Mouse (Mus musculus) megakaryocyte progenitor cell, adult 5-6 weeks (primary cell): Measurements from ENCODE around the gene Mcrs1. TPM values are rescaled to one million over a fixed set of nuclear protein-coding genes. Genes with fewer than 3 reads are reported as not detected.

Experiments
- ATAC-seq: replicated peaks from 2 replicates; pipeline ENCODE4 v1.8.0; 2016; ENCODE audit warnings: mild to moderate bottlenecking, moderate TSS enrichment, inconsistent platforms; ENCODE audit not compliant: poor library complexity
- total RNA-seq, 2 experiments: library from RNA; stranded (forward) in 1 of 2; stranded (reverse) in 1 of 2; fragments of 157-497, 149-512 nt in 1 of 2; fragments of 200-1000 nt in 1 of 2; gene quantifications; 2 replicates each; pipeline versions ENCODE4 v1.2.3 to v1.2.4; 2015 to 2017

Gene Mcrs1
- total RNA-seq, 2 experiments from 2014 or later, result 39.7 to 41.4 TPM

DNA sequence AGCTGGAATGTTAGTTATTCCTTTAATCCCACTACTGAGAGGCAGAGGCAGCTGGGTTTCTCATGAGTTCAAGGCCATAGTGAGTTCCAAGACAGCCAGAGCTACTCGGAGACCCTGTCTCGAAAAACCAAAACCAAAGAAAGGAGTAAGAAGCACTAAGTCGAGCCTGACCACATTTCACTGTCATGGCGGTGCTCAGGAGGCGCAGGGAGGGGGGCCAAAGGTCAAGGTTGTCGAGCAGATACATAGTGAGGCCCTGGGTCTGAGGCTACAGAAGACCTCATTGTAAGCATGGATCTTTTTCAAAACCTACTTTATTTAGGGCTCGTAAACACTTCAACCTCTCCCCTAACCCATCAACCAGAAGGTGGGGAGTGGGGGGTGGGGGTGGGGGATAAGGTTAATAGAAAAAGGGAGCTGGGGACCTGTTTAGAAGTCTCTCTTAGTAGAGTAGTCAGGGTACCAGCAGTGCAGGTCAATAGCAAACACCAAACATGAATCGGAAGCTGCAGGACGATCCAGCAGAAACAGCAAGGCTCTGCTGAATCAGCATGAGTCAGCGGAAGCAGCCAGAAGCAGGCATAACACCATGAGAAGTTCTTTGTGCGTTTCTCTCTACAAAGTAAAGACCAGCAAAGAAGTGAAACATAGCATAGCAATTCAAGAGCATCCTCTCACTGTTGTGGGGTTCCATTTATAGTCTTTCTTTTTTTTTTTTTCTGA, 35.9 kb downstream of the Mcrs1 start:
- ATAC-seq, result no peak

DNA sequence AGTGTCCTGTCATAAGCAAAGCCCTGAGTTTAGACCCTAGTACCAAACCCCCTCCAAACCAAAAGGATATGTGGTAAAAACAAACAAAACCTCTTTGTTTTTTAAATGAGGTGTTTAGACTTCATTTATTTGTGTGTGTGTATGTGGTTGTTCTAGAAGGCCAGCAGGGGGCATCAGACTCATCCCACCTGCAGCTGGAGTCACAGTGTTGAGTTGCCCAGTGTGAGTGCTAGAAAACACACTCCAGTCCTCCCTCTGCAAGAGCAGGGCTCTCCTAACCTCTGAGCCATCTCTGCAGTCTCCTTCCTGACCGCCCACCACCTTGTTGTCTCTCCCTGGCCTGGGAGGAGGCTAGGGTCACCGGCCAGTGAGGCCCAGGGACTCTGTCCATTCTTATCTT, 36.8 kb downstream of the Mcrs1 start:
- ATAC-seq, result peak; percentile 68

- ATAC-seq, result no peak
These were observed 38.6 kb downstream of the Mcrs1 start for GRCm38 (mm10) chr15:99213183-99213582.

DNA sequence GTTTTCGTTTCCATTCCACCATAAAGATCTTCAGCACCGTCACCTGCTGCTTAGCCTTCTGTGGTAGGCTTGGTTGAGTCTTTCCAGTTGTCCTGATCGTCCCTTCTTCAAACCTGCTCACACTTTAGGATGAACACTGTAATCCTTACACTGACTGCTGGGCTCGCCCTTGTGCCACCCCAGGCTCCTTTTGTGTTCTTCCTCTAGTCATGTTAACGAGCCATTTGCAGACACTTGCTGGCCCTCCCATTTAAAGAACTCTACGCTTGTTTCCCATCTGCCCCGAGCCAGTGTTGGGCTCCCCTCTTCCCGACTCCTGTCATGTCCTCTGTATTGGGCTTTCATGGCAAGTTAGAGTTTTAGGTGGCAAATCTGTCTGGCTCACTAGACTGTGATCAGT, 45.8 kb downstream of the Mcrs1 start:
- ATAC-seq, result no peak

GRCm38 (mm10) chr15:99198761-99199160, 53.0 kb downstream of the Mcrs1 start:
- ATAC-seq, result no peak

DNA sequence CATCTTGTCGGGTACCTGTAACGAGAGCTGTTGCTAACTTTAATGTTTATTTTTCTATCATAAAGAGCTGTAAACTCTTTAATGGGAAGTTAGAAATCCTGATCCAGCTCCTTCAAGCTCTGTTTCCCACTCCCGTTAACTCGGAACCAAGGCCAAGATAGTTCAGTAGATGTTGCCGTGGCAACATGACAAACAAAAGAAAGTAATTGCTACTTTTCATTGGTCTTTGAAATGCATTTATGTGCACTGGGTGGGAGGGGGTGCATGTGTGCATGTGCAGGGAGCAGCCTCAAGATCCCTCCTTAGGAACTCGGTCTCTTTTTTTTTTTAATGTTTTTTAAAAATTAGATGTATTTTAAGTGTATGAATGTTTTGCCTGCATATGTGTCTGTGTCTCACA, 56.7 kb downstream of the Mcrs1 start:
- ATAC-seq, result no peak

DNA sequence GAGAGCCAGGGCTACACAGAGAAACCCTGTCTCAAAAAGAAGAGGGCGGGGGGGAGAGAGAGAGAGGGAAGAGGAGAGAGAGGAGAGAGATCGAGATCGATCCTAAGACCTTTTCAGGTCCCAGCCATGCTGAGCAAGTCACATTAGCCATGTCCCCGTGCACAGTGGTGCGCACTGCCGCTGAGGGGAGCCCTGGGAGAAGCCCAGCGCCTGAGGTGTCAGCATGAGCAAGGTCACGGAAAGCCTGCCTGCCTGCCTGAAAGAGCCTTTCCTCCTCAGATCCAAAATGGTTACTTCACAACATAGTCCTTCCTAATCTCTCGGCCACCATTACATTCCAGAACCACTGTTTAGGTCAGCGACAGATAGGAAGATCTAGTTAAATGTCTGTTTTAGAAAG, 57.4 kb downstream of the Mcrs1 start:
- ATAC-seq, result no peak

Other genes with a start within 250 kb of the Mcrs1 start
- 187 and 190 TPM in 2 replicates for gene Tuba1c, start 222.1 kb downstream of the Mcrs1 start, total RNA-seq (2015)
- 79.3 and 105 TPM in 2 replicates for gene Tuba1c, start 222.1 kb downstream of the Mcrs1 start, total RNA-seq (2017)
- 0.07 TPM in 1 of 2 replicates, not detected in the other for gene Prph, start 196.8 kb downstream of the Mcrs1 start, total RNA-seq (2015)
- gene Prph, start 196.8 kb downstream of the Mcrs1 start, total RNA-seq (2017), result not detected in 2 replicates
- 28.0 and 30.5 TPM in 2 replicates for gene Troap, start 177.4 kb downstream of the Mcrs1 start, total RNA-seq (2015)
- 19.8 and 25.7 TPM in 2 replicates for gene Troap, start 177.4 kb downstream of the Mcrs1 start, total RNA-seq (2017)
- gene C1ql4, start 164.1 kb downstream of the Mcrs1 start, total RNA-seq (2015), result not detected in 2 replicates
- gene C1ql4, start 164.1 kb downstream of the Mcrs1 start, total RNA-seq (2017), result not detected in 2 replicates
- gene Dnajc22, start 158.8 kb downstream of the Mcrs1 start, total RNA-seq (2015), result not detected in 2 replicates
- gene Dnajc22, start 158.8 kb downstream of the Mcrs1 start, total RNA-seq (2017), result not detected in 2 replicates
- 0.27 TPM in 1 of 2 replicates, not detected in the other for gene Spats2, start 126.0 kb downstream of the Mcrs1 start, total RNA-seq (2015)
- gene Spats2, start 126.0 kb downstream of the Mcrs1 start, total RNA-seq (2017), result 0.25 and 0.44 TPM in 2 replicates
- gene Kcnh3, start 27.1 kb downstream of the Mcrs1 start, total RNA-seq (2015), result not detected in 2 replicates
- not detected in 2 replicates for gene Kcnh3, start 27.1 kb downstream of the Mcrs1 start, total RNA-seq (2017)
- 7.8 and 11.0 TPM in 2 replicates for gene Prpf40b, start 43.1 kb upstream of the Mcrs1 start, total RNA-seq (2015)
- 8.1 and 10.3 TPM in 2 replicates for gene Prpf40b, start 43.1 kb upstream of the Mcrs1 start, total RNA-seq (2017)
- gene Fam186b, start 43.9 kb upstream of the Mcrs1 start, total RNA-seq (2015), result not detected in 2 replicates
- not detected in 2 replicates for gene Fam186b, start 43.9 kb upstream of the Mcrs1 start, total RNA-seq (2017)
- gene Fmnl3, start 118.5 kb upstream of the Mcrs1 start, total RNA-seq (2015), result 11.4 and 11.5 TPM in 2 replicates
- gene Fmnl3, start 118.5 kb upstream of the Mcrs1 start, total RNA-seq (2017), result 17.2 and 21.2 TPM in 2 replicates
- 381 and 438 TPM in 2 replicates for gene Tmbim6, start 140.9 kb upstream of the Mcrs1 start, total RNA-seq (2015)
- 164 and 187 TPM in 2 replicates for gene Tmbim6, start 140.9 kb upstream of the Mcrs1 start, total RNA-seq (2017)
- 4.0 and 9.7 TPM in 2 replicates for gene Nckap5l, start 205.8 kb upstream of the Mcrs1 start, total RNA-seq (2015)
- gene Nckap5l, start 205.8 kb upstream of the Mcrs1 start, total RNA-seq (2017), result 0.17 and 2.2 TPM in 2 replicates
- 3.9 and 5.6 TPM in 2 replicates for gene Bcdin3d, start 222.8 kb upstream of the Mcrs1 start, total RNA-seq (2015)
- 3.7 and 6.2 TPM in 2 replicates for gene Bcdin3d, start 222.8 kb upstream of the Mcrs1 start, total RNA-seq (2017)